Mouse (Mus musculus) layer of hippocampus, postnatal 14 days (tissue): ENCODE measurements at regions not wholly inside any gene's neighbourhood (a gene's known extent, or its start where the extent isn't known, plus 50 kb on each side); places are given as distances from the start of the nearest gene placed in this dataset.
"Not testable (repeated sequence)": the region's sequence is repeated elsewhere in the genome, so short reads cannot be mapped to it uniquely, and the experiment has no call there.

ENCODE experiments used
- DNase-seq, 2 experiments: peaks; one replicate each; pipeline ENCODE4 v3.0.0; 2021 to 2022; ENCODE audit warnings: low spot score in 2 of 2, mixed read lengths in 1 of 2

DNA sequence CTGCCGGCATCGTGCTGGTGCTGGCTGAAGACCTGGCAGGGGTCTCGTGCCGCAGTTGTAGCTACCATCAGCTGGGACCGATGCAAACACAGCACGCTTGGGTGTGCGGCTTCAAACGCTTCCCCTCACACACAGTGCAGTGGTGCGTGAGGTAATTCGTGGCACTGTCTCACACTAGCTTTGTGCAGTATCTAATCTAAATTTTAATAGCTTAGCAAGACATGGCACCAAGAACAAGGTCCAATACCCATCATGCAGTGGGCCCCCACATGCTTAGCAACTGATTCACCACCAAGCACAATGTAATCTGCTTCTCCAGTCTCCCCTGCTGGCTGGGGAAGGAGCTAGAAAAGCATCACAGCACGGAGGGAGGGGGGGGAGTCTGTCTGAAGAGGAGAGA is 348.2 kb upstream of the Cdh4 start:
- DNase-seq: peak; percentile 4 to 8

DNA sequence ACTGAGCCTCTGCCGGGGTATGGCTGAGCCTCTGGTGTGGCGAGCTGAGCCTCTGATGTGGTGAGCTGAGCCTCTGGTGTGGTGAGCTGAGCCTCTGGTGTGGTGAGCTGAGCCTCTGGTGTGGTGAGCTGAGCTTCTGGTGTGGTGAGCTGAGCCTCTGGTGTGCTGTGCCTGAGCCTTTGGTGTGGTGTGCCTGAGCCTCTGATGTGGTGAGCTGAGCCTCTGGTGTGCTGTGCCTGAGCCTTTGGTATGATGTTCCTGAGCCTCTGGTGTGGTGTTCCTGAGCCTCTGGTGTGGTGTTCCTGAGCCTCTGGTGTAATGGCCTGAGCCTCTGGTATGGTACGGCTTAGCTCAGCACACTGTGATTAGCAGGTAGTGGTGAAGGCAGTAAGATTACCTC is 346.2 kb upstream of the Cdh4 start:
- DNase-seq: no peak

GRCm38 (mm10) chr2:179096861-179097260 is 345.4 kb upstream of the Cdh4 start:
- no peak for DNase-seq

DNA sequence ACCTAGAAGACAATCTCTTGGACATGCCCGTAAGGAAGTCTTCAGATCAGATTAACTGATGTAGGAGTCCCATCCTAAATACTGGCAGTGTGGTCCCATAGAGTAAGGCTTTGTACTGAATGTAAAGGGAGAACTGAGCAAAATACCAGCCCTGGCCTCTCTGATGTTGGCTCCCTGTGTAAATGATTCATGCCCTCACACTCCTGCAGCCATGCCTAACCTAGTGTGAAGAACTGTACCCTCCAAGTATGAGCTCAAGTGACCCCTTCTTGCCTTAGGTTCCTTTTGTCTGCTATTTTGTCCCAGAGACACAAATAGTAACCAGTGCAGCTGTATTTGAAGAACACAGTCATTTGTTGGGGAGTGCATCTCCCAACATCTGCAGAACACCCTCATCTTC is 342.4 kb upstream of the Cdh4 start:
- DNase-seq: no peak

DNA sequence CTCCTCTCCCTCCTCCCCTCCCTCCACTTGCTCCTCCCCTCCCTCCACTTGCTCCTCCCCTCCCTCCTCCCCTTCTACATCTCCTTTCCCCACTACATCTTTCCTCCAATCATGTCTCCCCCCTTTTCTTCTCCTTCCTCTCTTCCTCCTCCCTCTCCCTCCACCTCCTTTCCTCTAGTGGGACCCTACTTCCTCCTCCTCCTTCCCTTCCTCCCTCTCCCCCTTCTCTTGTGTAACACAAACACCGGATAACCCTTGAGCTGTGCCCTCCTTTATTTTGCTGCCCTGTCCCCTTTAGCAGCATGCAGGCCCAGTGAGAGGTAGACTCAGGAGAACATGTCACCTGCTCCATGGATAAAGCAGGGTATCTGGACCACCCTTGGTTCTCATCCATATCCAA is 339.1 kb upstream of the Cdh4 start:
- no peak for DNase-seq

DNA sequence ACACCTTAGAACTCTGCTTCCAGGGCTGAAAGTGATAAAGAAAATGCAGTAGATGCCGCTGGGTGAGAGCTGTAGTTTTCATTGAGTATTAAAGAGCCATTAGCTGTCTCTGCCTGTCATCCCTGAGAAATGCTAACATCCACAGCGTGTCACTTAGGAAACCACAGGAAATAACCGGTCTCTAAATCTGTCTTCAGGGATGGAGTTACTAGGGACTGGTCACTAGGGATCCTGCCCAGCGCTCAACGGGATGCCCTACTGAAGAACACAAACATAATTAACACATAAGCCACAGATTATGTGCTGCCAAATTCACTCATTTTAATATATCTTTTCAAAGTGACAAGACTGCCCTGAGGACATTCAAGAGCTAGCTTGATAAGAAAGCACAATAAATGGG is 329.3 kb upstream of the Cdh4 start:
- DNase-seq: no peak

DNA sequence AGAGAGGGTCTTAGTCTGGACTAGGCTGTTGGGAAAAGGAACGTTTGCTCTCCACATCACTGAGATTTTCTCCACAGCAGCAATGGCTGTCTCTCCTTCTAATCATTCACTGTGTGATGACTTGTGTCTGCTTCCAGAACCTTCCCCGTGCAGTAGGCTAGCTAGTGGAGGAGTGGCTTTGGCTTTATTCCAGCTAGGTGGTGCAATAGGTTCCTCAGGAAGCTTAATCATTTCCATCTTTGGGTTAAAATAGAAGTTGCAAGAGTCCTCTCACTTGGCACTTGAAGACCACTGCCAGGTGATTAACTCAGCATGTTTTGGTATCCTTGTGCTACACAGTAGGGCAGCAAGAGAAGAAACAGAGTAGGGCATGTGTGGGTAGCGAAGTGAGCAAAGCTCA is 314.2 kb upstream of the Cdh4 start:
- no peak for DNase-seq

DNA sequence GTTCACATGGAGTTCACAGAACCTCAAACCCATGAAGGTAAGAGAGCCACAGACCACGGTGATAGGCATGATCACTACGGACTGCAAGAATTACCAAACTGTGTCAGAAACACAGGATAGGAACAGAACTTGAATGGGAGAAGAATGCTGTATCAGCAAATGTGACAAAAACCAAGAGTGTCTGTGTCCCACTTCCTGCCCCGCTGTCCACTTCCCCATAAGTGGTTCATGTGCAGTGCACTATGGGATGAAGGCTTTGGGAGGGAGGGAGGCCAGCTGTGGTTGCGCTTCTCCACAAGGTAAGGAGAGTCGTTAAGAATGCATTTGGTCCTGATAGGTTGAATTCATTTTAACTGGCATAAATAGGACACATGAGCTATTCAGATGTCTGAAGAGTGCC is 313.8 kb upstream of the Cdh4 start:
- DNase-seq: no peak

- no peak for DNase-seq
Measured at GRCm38 (mm10) chr2:179131004-179131403, 311.2 kb upstream of the Cdh4 start.

- DNase-seq: no peak
Measured at GRCm38 (mm10) chr2:179142313-179142712, 299.9 kb upstream of the Cdh4 start.

- no peak for DNase-seq
Measured at GRCm38 (mm10) chr2:179145726-179146125, 296.5 kb upstream of the Cdh4 start.

GRCm38 (mm10) chr2:179146274-179146673 is 296.0 kb upstream of the Cdh4 start:
- DNase-seq: no peak

DNA sequence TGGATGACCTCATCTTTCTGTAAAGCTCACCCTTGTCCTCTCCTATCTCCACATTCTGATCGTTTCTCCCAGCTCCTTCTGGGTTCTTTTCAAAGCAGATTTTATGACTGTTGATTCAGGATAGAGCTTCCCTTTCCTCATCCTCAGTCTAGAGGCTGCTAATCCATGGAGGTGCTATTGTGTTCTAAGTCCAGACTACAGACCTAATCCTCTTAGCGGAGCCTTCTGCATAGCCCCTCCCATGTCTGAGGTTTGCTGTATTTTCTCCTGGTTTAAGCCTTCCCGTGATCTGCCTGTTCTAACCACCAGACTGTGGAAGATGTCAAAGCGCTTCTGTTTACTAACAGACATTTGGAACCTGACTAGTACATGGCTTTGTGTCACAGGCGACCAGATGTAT is 294.0 kb upstream of the Cdh4 start:
- DNase-seq: no peak

- DNase-seq: no peak
Measured at GRCm38 (mm10) chr2:179148667-179149066, 293.6 kb upstream of the Cdh4 start.

- no peak for DNase-seq
Measured at GRCm38 (mm10) chr2:179158881-179159280, 283.4 kb upstream of the Cdh4 start.

DNA sequence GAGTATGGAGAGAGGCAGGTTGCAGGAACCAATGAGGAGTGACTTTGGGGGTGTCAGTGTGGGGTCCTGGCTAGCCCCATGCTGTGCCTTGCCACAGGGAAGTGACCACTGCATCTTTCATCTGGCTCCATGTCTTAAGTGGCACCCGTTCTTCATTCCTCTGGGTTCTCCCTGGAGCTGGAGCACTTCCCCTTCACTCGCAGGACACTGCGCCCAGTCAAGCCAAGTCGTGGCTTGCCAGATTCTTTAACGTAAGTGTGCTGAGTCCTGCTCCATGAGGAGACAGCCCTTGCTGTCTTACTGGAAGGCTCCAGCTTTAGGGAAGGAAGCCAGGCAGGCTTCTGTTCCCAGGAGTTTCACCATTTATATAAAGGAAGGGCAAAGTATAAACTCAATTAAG is 279.1 kb upstream of the Cdh4 start:
- DNase-seq: no peak

DNA sequence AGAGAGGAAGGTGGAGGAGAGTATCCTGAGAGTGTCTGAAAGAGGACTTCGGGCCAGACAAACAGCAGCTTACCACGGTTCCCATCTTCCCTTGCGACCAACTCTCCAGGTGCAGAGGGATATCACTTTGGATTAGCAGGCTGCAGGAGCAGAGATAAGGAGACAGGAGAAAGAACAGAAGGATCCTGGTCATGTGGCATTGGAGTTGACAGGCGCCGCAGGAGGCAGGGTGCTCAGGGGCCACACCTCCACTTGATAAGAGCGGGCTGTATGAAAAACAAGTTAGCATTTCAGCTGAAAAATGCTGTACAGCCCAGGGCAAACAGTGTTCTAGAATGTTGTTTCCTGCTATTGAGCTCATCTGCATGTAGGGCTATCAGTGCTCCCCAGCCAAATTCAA is 272.1 kb upstream of the Cdh4 start:
- no peak for DNase-seq

- DNase-seq: no peak
Measured at GRCm38 (mm10) chr2:179170608-179171007, 271.6 kb upstream of the Cdh4 start.

DNA sequence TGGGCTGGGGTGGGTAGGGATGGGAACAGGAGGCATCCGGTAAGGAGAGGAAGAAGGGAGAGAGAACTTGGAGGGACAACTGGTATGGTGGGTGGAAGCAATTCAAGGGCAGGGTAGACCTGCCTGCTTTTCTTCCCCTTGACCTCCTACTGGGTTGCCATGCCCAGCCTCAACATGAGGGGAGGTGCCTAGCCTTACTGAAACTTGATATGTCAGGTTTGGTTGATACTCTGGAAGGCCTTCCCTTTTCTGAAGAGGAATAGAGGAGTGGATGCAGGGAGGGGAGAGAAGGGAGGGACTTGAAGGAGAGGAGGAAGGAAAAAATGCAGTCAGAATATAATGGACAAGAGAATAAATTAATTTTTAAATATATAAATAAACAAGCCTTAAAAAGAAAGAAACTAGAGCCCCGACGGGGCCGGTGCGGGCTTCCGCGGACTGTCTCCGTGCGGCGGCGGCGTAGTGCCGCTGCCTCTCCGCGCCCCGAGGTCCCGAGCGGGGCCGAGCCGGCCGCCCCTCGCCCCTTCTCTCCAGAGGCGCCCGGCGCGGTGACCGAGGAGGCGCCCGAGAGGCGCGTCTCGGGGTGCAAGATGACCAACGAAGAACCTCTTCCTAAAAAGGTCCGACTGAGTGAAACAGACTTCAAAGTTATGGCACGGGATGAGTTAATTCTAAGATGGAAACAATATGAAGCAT is 265.2 kb upstream of the Cdh4 start:
- DNase-seq: not testable (repeated sequence)

GRCm38 (mm10) chr2:179181366-179181765 is 260.9 kb upstream of the Cdh4 start:
- no peak for DNase-seq

GRCm38 (mm10) chr2:179182123-179182522 is 260.1 kb upstream of the Cdh4 start:
- DNase-seq: peak; percentile 9 to 20

DNA sequence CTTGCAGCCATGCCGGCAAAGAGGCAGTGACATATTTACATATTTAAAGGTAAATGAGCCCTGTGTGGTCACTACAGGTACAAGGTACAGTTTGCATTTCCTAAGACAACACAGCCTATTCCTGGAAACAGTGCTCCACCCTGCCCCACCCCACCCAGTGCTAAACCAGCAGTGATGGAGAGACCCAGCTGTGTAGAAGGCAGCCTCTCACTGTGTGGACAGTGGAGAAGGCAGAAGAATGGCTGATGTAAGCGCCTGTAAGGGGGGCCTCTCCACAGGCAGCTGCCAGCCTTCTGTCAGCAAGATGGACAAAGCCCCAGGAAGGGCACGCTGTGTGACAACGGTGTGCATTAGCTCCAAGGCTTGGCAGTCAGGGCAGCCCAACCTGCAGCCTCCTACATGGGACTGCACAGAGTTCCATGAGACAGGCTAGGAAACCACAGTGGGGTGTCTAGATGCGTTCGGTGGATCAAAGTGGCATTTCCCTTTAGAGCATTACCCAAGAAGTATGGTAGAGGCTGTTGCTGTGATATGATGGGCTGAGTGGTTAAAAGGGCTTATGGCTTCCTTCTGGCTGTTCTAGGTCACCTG is 249.2 kb upstream of the Cdh4 start:
- DNase-seq: no peak

DNA sequence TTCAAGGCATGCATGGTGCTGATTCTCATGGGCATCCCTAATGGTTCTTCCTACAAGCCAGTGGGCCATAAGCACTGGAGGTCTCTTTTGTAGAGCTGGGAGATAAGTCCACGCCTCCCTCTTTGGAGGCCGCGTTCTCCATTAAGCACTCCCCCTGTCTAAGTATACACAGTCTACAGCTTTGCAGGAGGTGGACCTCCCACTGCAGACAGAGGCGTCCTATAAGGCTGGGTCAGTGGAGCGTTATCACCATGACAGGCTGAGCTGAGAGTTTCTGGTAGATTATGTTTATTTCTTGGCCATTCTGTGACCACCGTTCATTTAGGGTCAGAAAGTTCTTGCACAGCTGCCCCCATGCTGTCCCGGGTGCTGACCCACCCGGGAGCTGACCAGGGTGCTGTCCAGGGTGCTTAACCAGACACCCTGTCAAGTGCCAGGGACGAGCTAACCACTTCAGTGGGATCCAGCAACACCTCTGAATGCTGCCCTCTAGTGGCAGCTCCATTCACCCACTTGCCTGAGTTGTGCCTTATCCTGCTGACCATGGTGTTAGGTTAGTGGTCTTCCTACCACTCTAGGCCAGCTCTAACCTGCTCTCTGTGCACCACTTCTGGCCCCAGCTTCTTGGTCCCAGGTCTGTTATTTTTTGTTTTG is 248.6 kb upstream of the Cdh4 start:
- peak; percentile 50 to 77 for DNase-seq
